Mouse (Mus musculus): Measurements from ENCODE around the gene Bicd2.

Bicd2 gene

GRCm38 (mm10) chr13:49391374-49391773, 50.0 kb downstream of the Bicd2 start:
- in situ Hi-C loops (cut with MboI; ENCODE audit: unreplicated experiment in 2 of 2), result no loop called here

GRCm38 (mm10) chr13:49393579-49393978, 52.2 kb downstream of the Bicd2 start:
- in situ Hi-C loops (cut with MboI; ENCODE audit: unreplicated experiment in 2 of 2), result no loop called here

GRCm38 (mm10) chr13:49394886-49395447, 53.6 kb downstream of the Bicd2 start:
- in situ Hi-C loops (cut with MboI; ENCODE audit: unreplicated experiment in 2 of 2), result no loop called here

- in situ Hi-C loops (cut with MboI; ENCODE audit: unreplicated experiment in 2 of 2), result no loop called here
These were observed 55.4 kb downstream of the Bicd2 start for GRCm38 (mm10) chr13:49396798-49397197.

GRCm38 (mm10) chr13:49398191-49398590, 56.8 kb downstream of the Bicd2 start:
- in situ Hi-C loops (cut with MboI; ENCODE audit: unreplicated experiment in 2 of 2), result no loop called here

GRCm38 (mm10) chr13:49400139-49400538, 58.8 kb downstream of the Bicd2 start:
- in situ Hi-C loops (cut with MboI; ENCODE audit: unreplicated experiment in 2 of 2), result loop anchor here in 1 of 2 experiments (25.0 kb wide), 1 partner anchor 738 kb away; the partner anchor contains the start of gene Barx1

GRCm38 (mm10) chr13:49402628-49403027, 61.2 kb downstream of the Bicd2 start:
- in situ Hi-C loops (cut with MboI; ENCODE audit: unreplicated experiment in 2 of 2), result loop anchor here in 1 of 2 experiments (25.0 kb wide), 1 partner anchor 740 kb away; the partner anchor contains the start of gene Barx1

GRCm38 (mm10) chr13:49407795-49408194, 66.4 kb downstream of the Bicd2 start:
- in situ Hi-C loops (cut with MboI; ENCODE audit: unreplicated experiment in 2 of 2), result loop anchor here in 1 of 2 experiments (25.0 kb wide), 1 partner anchor 745 kb away; the partner anchor contains the start of gene Barx1

GRCm38 (mm10) chr13:49420754-49421605, 79.6 kb downstream of the Bicd2 start, which contains the start of gene Ippk:
Gene Ippk (plus strand): TSS chr13:49421249.
- in situ Hi-C loops (cut with MboI; ENCODE audit: unreplicated experiment in 2 of 2), result loop anchor here in 1 of 2 experiments (25.0 kb wide), 1 partner anchor 759 kb away; the partner anchor contains the start of gene Barx1

- in situ Hi-C loops (cut with MboI; ENCODE audit: unreplicated experiment in 2 of 2), result loop anchor here in 1 of 2 experiments (25.0 kb wide), 1 partner anchor 759 kb away; the partner anchor contains the start of gene Barx1
These were observed 80.2 kb downstream of the Bicd2 start for GRCm38 (mm10) chr13:49421606-49421917.

GRCm38 (mm10) chr13:49421959-49422358, 80.6 kb downstream of the Bicd2 start:
- in situ Hi-C loops (cut with MboI; ENCODE audit: unreplicated experiment in 2 of 2), result loop anchor here in 1 of 2 experiments (25.0 kb wide), 1 partner anchor 760 kb away; the partner anchor contains the start of gene Barx1

- in situ Hi-C loops (cut with MboI; ENCODE audit: unreplicated experiment in 2 of 2), result loop anchor here in 1 of 2 experiments (25.0 kb wide), 1 partner anchor 2011 kb away; no protein-coding TSS in a partner anchor
These were observed 85.4 kb downstream of the Bicd2 start for GRCm38 (mm10) chr13:49426736-49427135.

- in situ Hi-C loops (cut with MboI; ENCODE audit: unreplicated experiment in 2 of 2), result loop anchor here in 1 of 2 experiments (25.0 kb wide), 1 partner anchor 2009 kb away; no protein-coding TSS in a partner anchor
These were observed 86.8 kb downstream of the Bicd2 start for GRCm38 (mm10) chr13:49428042-49428675.

GRCm38 (mm10) chr13:49430529-49430928, 89.1 kb downstream of the Bicd2 start:
- in situ Hi-C loops (cut with MboI; ENCODE audit: unreplicated experiment in 2 of 2), result loop anchor here in 1 of 2 experiments (25.0 kb wide), 1 partner anchor 2007 kb away; no protein-coding TSS in a partner anchor

- in situ Hi-C loops (cut with MboI; ENCODE audit: unreplicated experiment in 2 of 2), result loop anchor here in 1 of 2 experiments (25.0 kb wide), 1 partner anchor 2004 kb away; no protein-coding TSS in a partner anchor
These were observed 92.1 kb downstream of the Bicd2 start for GRCm38 (mm10) chr13:49433268-49434029.

GRCm38 (mm10) chr13:49435745-49436144, 94.4 kb downstream of the Bicd2 start:
- in situ Hi-C loops (cut with MboI; ENCODE audit: unreplicated experiment in 2 of 2), result loop anchor here in 1 of 2 experiments (25.0 kb wide), 1 partner anchor 2002 kb away; no protein-coding TSS in a partner anchor

GRCm38 (mm10) chr13:49436170-49436569, 94.8 kb downstream of the Bicd2 start:
- in situ Hi-C loops (cut with MboI; ENCODE audit: unreplicated experiment in 2 of 2), result loop anchor here in 1 of 2 experiments (25.0 kb wide), 1 partner anchor 2001 kb away; no protein-coding TSS in a partner anchor
